Mouse (Mus musculus) liver, embryonic 14.5 days (tissue): Measurements from ENCODE around the gene Eml2. TPM values are rescaled to one million over a fixed set of nuclear protein-coding genes. Genes with fewer than 3 reads are reported as not detected.

ENCODE experiments used
- ATAC-seq: fragments of 200-750 bp; cut with Nextera tagmentation; 2 replicates; pipeline ENCODE4 v1.8.0; 2017; ENCODE audit warnings: moderate number of reproducible peaks, mild to moderate bottlenecking, moderate library complexity; ENCODE audit not compliant: insufficient read depth
- DNase-seq, 3 experiments: peaks; one replicate each; pipeline ENCODE4 v3.0.0-alpha.2; 2012 to 2013; ENCODE audit warnings: low read depth in 3 of 3, low spot score in 3 of 3
- H3K27ac ChIP-seq: fragments of 300-500 bp; sonication (generic); 2 replicates; pipeline ENCODE4 v1.5.1; 2014; ENCODE audit warnings: moderate library complexity, mild to moderate bottlenecking, control low read depth, inconsistent platforms
- H3K27me3 ChIP-seq: fragments of 300-500 bp; sonication (generic); 2 replicates; pipeline ENCODE4 v1.6.1; 2014; ENCODE audit warnings: mild to moderate bottlenecking, low read length, moderate library complexity; ENCODE audit not compliant: control insufficient read depth, insufficient read depth
- H3K36me3 ChIP-seq: fragments of 300-500 bp; sonication (generic); replicated peaks from 2 replicates; pipeline ENCODE4 v1.6.1; 2014; ENCODE audit warnings: low read depth; ENCODE audit not compliant: control insufficient read depth, insufficient read depth
- H3K4me1 ChIP-seq, 2 experiments: fragments of 200-500 bp in 1 of 2; fragments of 300-500 bp in 1 of 2; sonication (generic) in 1 of 2; replicated peaks; 2 replicates each; pipeline ENCODE4 v1.6.1; 2012 to 2014; ENCODE audit warnings: antibody characterized with exemption in 1 of 2, inconsistent platforms in 1 of 2, low read length in 1 of 2; ENCODE audit not compliant: control insufficient read depth in 2 of 2, insufficient read depth in 2 of 2
- H3K4me2 ChIP-seq: fragments of 300-500 bp; sonication (generic); 2 replicates; pipeline ENCODE4 v1.6.1; 2014; ENCODE audit warnings: low read depth, mild to moderate bottlenecking, control low read depth, moderate library complexity
- H3K4me3 ChIP-seq, 2 experiments: fragments of 200-500 bp in 1 of 2; fragments of 300-500 bp in 1 of 2; sonication (generic) in 1 of 2; 2 replicates each; pipeline ENCODE4 v1.5.1; 2012 to 2014; ENCODE audit warnings: low read depth in 2 of 2, low read length in 2 of 2, mild to moderate bottlenecking in 2 of 2, control low read depth in 1 of 2, inconsistent platforms in 1 of 2, moderate library complexity in 1 of 2; ENCODE audit not compliant: insufficient read depth in 1 of 2
- H3K9ac ChIP-seq: fragments of 300-500 bp; sonication (generic); replicated peaks from 2 replicates; pipeline ENCODE4 v1.6.1; 2014; ENCODE audit warnings: mild to moderate bottlenecking, control low read depth, moderate library complexity
- H3K9me3 ChIP-seq: fragments of 300-500 bp; sonication (generic); 2 replicates; pipeline ENCODE4 v1.6.1; 2016; ENCODE audit warnings: low read length, mixed read lengths; ENCODE audit not compliant: control insufficient read depth
- CTCF ChIP-seq: IDR thresholded peaks from 2 replicates; pipeline ENCODE4 v1.5.1; 2016; ENCODE audit warnings: antibody characterized with exemption, low read depth, control low read depth
- EP300 ChIP-seq: IDR thresholded peaks from 2 replicates; pipeline ENCODE4 v1.6.1; 2016; ENCODE audit warnings: antibody characterized with exemption, low read depth
- WGBS: fragments of 180-500 bp; shearing (Covaris S2); extraction: QIAGEN DNeasy Blood & Tissue Kit; methylation state at CpG from one replicate; pipeline ENCODE4 v1.1.7; 2014; ENCODE audit not compliant: insufficient replicate concordance; 5-methylcytosine and 5-hydroxymethylcytosine counted together
- polyA plus RNA-seq, 2 experiments: library from polyadenylated mRNA; depleted of rRNA in 1 of 2; stranded (reverse) in 1 of 2; unstranded in 1 of 2; fragments of >200 nt; fragmentation: Nextera tagmentation in 1 of 2; extraction: Ambion mirVana in 1 of 2; gene quantifications; 2 replicates each; pipeline versions ENCODE4 v1.2.1 to v1.2.3; 2012 to 2014

Eml2 gene
- polyA plus RNA-seq, 2 experiments = 0.98 to 7.3 TPM

DNA sequence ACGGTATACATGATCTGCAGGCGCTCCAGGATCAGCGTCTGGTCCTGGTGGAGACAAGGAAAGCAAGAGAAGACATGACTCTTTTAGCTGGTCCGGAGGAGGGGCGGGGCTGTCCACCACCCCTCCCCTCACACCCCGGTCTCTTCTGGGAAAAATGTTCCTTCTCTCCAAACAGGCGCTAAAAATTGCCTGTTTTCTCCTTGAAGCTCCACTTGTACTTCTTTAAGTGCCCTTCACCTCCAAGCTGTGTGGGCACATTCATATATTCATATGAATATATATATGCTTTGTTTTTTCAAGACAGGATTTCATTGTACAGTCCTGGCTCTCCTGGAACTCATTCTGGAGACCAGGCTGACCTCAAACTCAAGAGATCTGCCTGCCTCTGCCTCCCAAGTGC, 13.3 kb upstream of the Eml2 start:
- H3K4me1 ChIP-seq = peaks cover 13 to 22% of the 10 kb centered on the region in 2 experiments
- H3K9ac ChIP-seq = no peak overlapping the region
- no peaks in the 10 kb centered on the region; the same call in 1 of the 2 replicates for H3K9me3 ChIP-seq
- no peak overlapping the region for H3K4me2 ChIP-seq
- TF ChIP-seq EP300 = no peak
- TF ChIP-seq CTCF = no peak
- ATAC-seq (no peak), DNase-seq (no peak)
- H3K36me3 ChIP-seq = no peaks in the 10 kb centered on the region
- 65% methylated on average over 7 of the region's 7 CpGs for WGBS
- H3K27ac ChIP-seq = no peak overlapping the region
- no peak overlapping the region for H3K4me3 ChIP-seq
- H3K27me3 ChIP-seq = peaks cover 16% of the 10 kb centered on the region

DNA sequence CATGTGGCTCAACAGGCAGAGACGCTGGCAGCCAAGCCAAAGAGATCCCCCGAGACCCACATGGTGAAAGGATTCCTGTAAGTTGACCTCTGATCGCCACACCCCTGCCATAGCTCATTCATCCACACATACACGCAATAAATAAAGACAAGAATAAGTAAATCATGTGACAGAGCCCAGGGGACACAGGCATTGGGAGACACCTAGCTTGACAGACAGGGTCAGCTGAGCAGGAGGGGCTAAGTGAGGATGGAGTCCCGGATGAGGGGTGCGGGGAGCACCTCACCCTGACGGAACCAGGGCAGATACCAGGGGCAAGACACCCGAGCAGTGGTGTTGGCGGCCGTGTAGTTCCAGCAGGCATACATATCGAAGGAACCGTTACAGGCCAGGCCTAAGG, 12.5 kb upstream of the Eml2 start:
- no peak for ATAC-seq

DNA sequence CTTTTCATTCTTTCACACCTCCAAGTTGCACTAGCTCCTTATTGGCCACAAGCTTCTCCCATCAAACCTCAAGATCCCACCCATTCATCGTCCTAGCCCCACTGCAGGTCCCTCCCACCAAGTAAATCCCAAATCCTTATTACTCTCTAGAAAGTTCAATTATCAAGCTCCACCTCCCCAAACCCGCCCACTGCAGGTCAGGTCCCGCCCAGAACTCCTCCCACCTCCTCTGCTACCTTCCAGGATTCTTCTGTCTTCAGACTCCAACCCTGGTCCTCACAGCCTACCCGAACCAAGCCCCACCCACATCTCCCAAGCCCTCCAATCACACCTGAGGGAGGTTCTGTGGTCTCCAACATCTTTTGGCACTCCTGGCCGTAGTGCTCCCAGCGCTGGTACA, 12.0 kb upstream of the Eml2 start:
- ATAC-seq = peak; percentile 41; the same call in 1 of the 2 replicates
- Histone ChIP-seq H3K27ac (no peak overlapping the region), H3K27me3 (peaks cover 14% of the 10 kb centered on the region), H3K36me3 (no peaks in the 10 kb centered on the region), H3K4me1 (peaks cover 13 to 22% of the 10 kb centered on the region in 2 experiments), H3K9ac (no peak overlapping the region), H3K4me2 (peak overlapping the region; percentile 33; the same call in 1 of the 2 replicates), H3K9me3 (no peaks in the 10 kb centered on the region; the same call in 1 of the 2 replicates), H3K4me3 (no peak overlapping the region)
- no peak for DNase-seq
- TF ChIP-seq EP300 = no peak
- TF ChIP-seq CTCF = no peak
- WGBS = 2% methylated on average over 6 of the region's 6 CpGs

More for the DNA sequence above, 12.5 kb upstream of the Eml2 start:
- H3K27ac ChIP-seq = no peak overlapping the region
- no peak overlapping the region for H3K9ac ChIP-seq
- no peaks in the 10 kb centered on the region; the same call in 1 of the 2 replicates for H3K9me3 ChIP-seq
- H3K36me3 ChIP-seq = no peaks in the 10 kb centered on the region
- H3K4me3 ChIP-seq = no peak overlapping the region
- H3K4me1 ChIP-seq = peaks cover 13 to 22% of the 10 kb centered on the region in 2 experiments
- TF ChIP-seq EP300 = no peak
- no peak for TF ChIP-seq CTCF
- H3K27me3 ChIP-seq = peaks cover 16% of the 10 kb centered on the region
- 28% methylated on average over 12 of the region's 12 CpGs for WGBS
- peak overlapping the region; percentile 33; the same call in 1 of the 2 replicates for H3K4me2 ChIP-seq
- no peak for DNase-seq

DNA sequence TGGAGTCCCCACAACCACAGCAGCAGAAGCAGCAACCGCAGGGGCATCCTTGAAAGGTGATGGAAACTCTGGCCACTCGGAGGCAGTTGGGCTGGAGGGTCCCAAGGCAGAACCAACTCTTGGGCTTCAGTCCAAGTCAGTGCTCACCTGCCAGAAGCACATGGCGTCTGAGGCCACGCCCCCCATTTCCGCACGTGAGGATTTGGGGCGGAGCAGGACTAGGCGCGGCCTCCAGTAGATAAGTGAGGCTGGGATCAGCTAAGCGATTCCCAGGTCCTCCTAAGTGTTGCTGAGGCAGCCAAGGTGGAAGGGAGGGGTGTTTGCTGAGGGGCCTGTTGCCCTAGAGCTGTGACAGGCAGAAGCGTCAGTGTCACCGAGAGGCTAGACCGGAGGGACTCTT, 11.2 kb upstream of the Eml2 start:
- ATAC-seq (0 out of 2 replicates have a peak, but pooled peaks have one; percentile 40), DNase-seq (no peak)
- Histone ChIP-seq H3K27ac (no peak overlapping the region), H3K9ac (no peak overlapping the region), H3K36me3 (no peaks in the 10 kb centered on the region), H3K27me3 (peaks cover 9% of the 10 kb centered on the region), H3K4me3 (no peak overlapping the region), H3K4me2 (peak overlapping the region; percentile 33), H3K4me1 (peaks cover 13 to 22% of the 10 kb centered on the region in 2 experiments), H3K9me3 (no peaks in the 10 kb centered on the region; the same call in 1 of the 2 replicates)
- no peak for TF ChIP-seq CTCF
- no peak for TF ChIP-seq EP300
- under 1% methylated on average over 13 of the region's 13 CpGs for WGBS

GRCm38 (mm10) chr7:19165656-19166423, 10.4 kb upstream of the Eml2 start, which contains the start of gene Gipr:
Gipr (minus strand) TSS chr7:19166127.
- Histone ChIP-seq H3K4me2 (peak within 1 kb of the TSS; percentile 33), H3K4me3 (no peak within 1 kb of the TSS), H3K9me3 (no peaks in the 10 kb centered on the region; the same call in 1 of the 2 replicates), H3K27ac (no peak within 1 kb of the TSS), H3K36me3 (no peaks in the 10 kb centered on the region), H3K9ac (no peak within 1 kb of the TSS), H3K4me1 (peaks cover 13 to 20% of the 10 kb centered on the region in 2 experiments), H3K27me3 (peaks cover 9% of the 10 kb centered on the region)
- TF ChIP-seq EP300 (no peak), CTCF (no peak)
- ATAC-seq (no peak), DNase-seq (no peak)
- 10% methylated on average over 14 of the region's 14 CpGs for WGBS
